Mouse (Mus musculus) frontal cortex, postnatal 36 days (tissue): ENCODE results near the gene Ppil6.

Experiments used
- DNase-seq, 2 experiments: peaks; one replicate each; pipeline ENCODE4 v3.0.0; 2022; ENCODE audit warnings: low spot score in 2 of 2

Gene Ppil6

GRCm38 (mm10) chr10:41525696-41526095, 35.5 kb downstream of the Ppil6 start:
- no peak for DNase-seq

GRCm38 (mm10) chr10:41529972-41530371, 39.7 kb downstream of the Ppil6 start:
- no peak for DNase-seq

- no peak for DNase-seq
Measured at GRCm38 (mm10) chr10:41535991-41536390, 45.8 kb downstream of the Ppil6 start.

- DNase-seq, result no peak
Measured at GRCm38 (mm10) chr10:41536714-41537113, 46.5 kb downstream of the Ppil6 start.

- DNase-seq, result no peak
Measured at GRCm38 (mm10) chr10:41537226-41537982, 47.2 kb downstream of the Ppil6 start.

- DNase-seq, result no peak
Measured at GRCm38 (mm10) chr10:41537983-41538330, 47.7 kb downstream of the Ppil6 start.

- DNase-seq, result no peak
Measured at GRCm38 (mm10) chr10:41538986-41539385, 48.7 kb downstream of the Ppil6 start.

GRCm38 (mm10) chr10:41542057-41542456, 51.8 kb downstream of the Ppil6 start:
- DNase-seq, result no peak

GRCm38 (mm10) chr10:41543439-41543838, 53.2 kb downstream of the Ppil6 start:
- DNase-seq, result no peak

- no peak for DNase-seq
Measured at GRCm38 (mm10) chr10:41543844-41544243, 53.6 kb downstream of the Ppil6 start.

GRCm38 (mm10) chr10:41544481-41545190, 54.4 kb downstream of the Ppil6 start:
- DNase-seq, result no peak

- no peak for DNase-seq
Measured at GRCm38 (mm10) chr10:41545224-41545755, 55.1 kb downstream of the Ppil6 start.

- no peak for DNase-seq
Measured at GRCm38 (mm10) chr10:41546396-41547165, 56.3 kb downstream of the Ppil6 start.

GRCm38 (mm10) chr10:41550711-41551110, 60.5 kb downstream of the Ppil6 start:
- no peak for DNase-seq

- no peak for DNase-seq
Measured at GRCm38 (mm10) chr10:41552319-41552718, 62.1 kb downstream of the Ppil6 start.

- peak; percentile 22 to 51 for DNase-seq
Measured at GRCm38 (mm10) chr10:41552847-41553589, 62.8 kb downstream of the Ppil6 start.

- no peak for DNase-seq
Measured at GRCm38 (mm10) chr10:41553711-41554110, 63.5 kb downstream of the Ppil6 start.

- DNase-seq, result no peak
Measured at GRCm38 (mm10) chr10:41555081-41555480, 64.8 kb downstream of the Ppil6 start.

GRCm38 (mm10) chr10:41558401-41558800, 68.2 kb downstream of the Ppil6 start:
- no peak for DNase-seq

GRCm38 (mm10) chr10:41561701-41562395, 71.6 kb downstream of the Ppil6 start:
- DNase-seq, result no peak
